Mouse (Mus musculus): ENCODE measurements around the gene Ptprm. TPM values are rescaled to one million over a fixed set of nuclear protein-coding genes. Genes with fewer than 3 reads are reported as not detected.

Gene Ptprm
- total and polyA plus RNA-seq, 3 experiments, result not detected

GRCm38 (mm10) chr17:66813346-66813745 lies 540.9 kb downstream of the Ptprm start:
- TF ChIP-seq POLR2AphosphoS2 (IDR thresholded peaks at IDR 0.05; ENCODE audit: low read length) (no peak), ELF1 (IDR thresholded peaks at IDR 0.05; ENCODE audit: low read depth, low read length) (no peak), MAZ (IDR thresholded peaks at IDR 0.05; ENCODE audit: low read depth, low read length) (no peak), POLR2A (IDR thresholded peaks at IDR 0.05; ENCODE audit: control insufficient read depth in 1 of 2, insufficient read depth in 1 of 2, low read depth in 1 of 2, low read length in 2 of 2, poor library complexity in 1 of 2) (no peak), TCF12 (IDR thresholded peaks at IDR 0.05; ENCODE audit: low read depth, low read length) (no peak), TBP (IDR thresholded peaks at IDR 0.05; ENCODE audit: low read depth, low read length) (no peak), SMC3 (IDR thresholded peaks at IDR 0.05; ENCODE audit: low read depth, low read length) (no peak), CTCF (IDR thresholded peaks at IDR 0.05 in 2 of 3, conservative IDR thresholded peaks at IDR 0.05 in 1 of 3; ENCODE audit: control insufficient read depth in 1 of 3, insufficient read depth in 1 of 3, low read depth in 2 of 3, low read length in 3 of 3, poor library complexity in 1 of 3, severe bottlenecking in 1 of 3) (no peak), JUND (IDR thresholded peaks at IDR 0.05; ENCODE audit: low read depth, low read length) (no peak)
- no peak overlapping the region for H3K9ac ChIP-seq (ENCODE audit: control insufficient read depth, low read depth, low read length, poor library complexity, severe bottlenecking)
- H3K27me3 ChIP-seq (ENCODE audit: control insufficient read depth in 1 of 2, insufficient read depth in 2 of 2, low read length in 2 of 2), result no peaks in the 10 kb centered on the region
- no peaks in the 10 kb centered on the region for H3K79me2 ChIP-seq (ENCODE audit: control insufficient read depth, insufficient read depth, low read length, poor library complexity)
- H3K27ac ChIP-seq (ENCODE audit: control insufficient read depth, low read depth, low read length), result no peak overlapping the region
- H3K9me3 ChIP-seq (replicated peaks; ENCODE audit: insufficient read depth, low read length), result no peaks in the 10 kb centered on the region
- no peak for DNase-seq (ENCODE audit: low read depth, low spot score)
- no peaks in the 10 kb centered on the region for H3K4me1 ChIP-seq (ENCODE audit: control insufficient read depth in 1 of 2, insufficient read depth in 2 of 2, low read length in 2 of 2)
- no peaks in the 10 kb centered on the region for H3K36me3 ChIP-seq (ENCODE audit: control insufficient read depth in 1 of 2, insufficient read depth in 2 of 2, low read length in 2 of 2)
- no peak overlapping the region for H3K4me3 ChIP-seq (ENCODE audit: control insufficient read depth in 1 of 2, insufficient read depth in 1 of 2, low read depth in 2 of 2, low read length in 2 of 2)

- H3K27ac ChIP-seq (ENCODE audit: control insufficient read depth, low read depth, low read length), result no peak overlapping the region
- TF ChIP-seq ZC3H11A (IDR thresholded peaks at IDR 0.05; ENCODE audit: low read depth, low read length) (no peak), GATA1 (IDR thresholded peaks at IDR 0.05; ENCODE audit: low read depth, low read length) (no peak), ZNF384 (IDR thresholded peaks at IDR 0.05; ENCODE audit: low read depth, low read length) (no peak), MXI1 (IDR thresholded peaks at IDR 0.05; ENCODE audit: low read depth, low read length) (no peak), POLR2AphosphoS2 (IDR thresholded peaks at IDR 0.05; ENCODE audit: low read length) (no peak), POLR2A (IDR thresholded peaks at IDR 0.05; ENCODE audit: control insufficient read depth in 1 of 2, insufficient read depth in 1 of 2, low read depth in 1 of 2, low read length in 2 of 2, poor library complexity in 1 of 2) (no peak), UBTF (IDR thresholded peaks at IDR 0.05; ENCODE audit: borderline replicate concordance, insufficient read depth, low read depth, low read length) (no peak), NRF1 (IDR thresholded peaks at IDR 0.05; ENCODE audit: insufficient read depth, low read depth, low read length, poor library complexity, severe bottlenecking) (no peak), TBP (IDR thresholded peaks at IDR 0.05; ENCODE audit: low read depth, low read length) (no peak), NELFE (IDR thresholded peaks at IDR 0.05; ENCODE audit: low read depth, low read length) (no peak), MYB (IDR thresholded peaks at IDR 0.05; ENCODE audit: low read depth, low read length) (no peak), MAX (IDR thresholded peaks at IDR 0.05; ENCODE audit: low read length) (no peak), USF2 (IDR thresholded peaks at IDR 0.05; ENCODE audit: borderline replicate concordance in 1 of 2, insufficient read depth in 1 of 2, low read depth in 1 of 2, low read length in 2 of 2) (no peak)
- H3K27me3 ChIP-seq (ENCODE audit: control insufficient read depth in 1 of 2, insufficient read depth in 2 of 2, low read length in 2 of 2), result no peaks in the 10 kb centered on the region
- no peak for DNase-seq (ENCODE audit: low read depth, low spot score)
- no peaks in the 10 kb centered on the region for H3K36me3 ChIP-seq (ENCODE audit: control insufficient read depth in 1 of 2, insufficient read depth in 2 of 2, low read length in 2 of 2)
- no peaks in the 10 kb centered on the region for H3K79me2 ChIP-seq (ENCODE audit: control insufficient read depth, insufficient read depth, low read length, poor library complexity)
- H3K9ac ChIP-seq (ENCODE audit: control insufficient read depth, low read depth, low read length, poor library complexity, severe bottlenecking), result no peak overlapping the region
- no peaks in the 10 kb centered on the region for H3K9me3 ChIP-seq (replicated peaks; ENCODE audit: insufficient read depth, low read length)
- no peaks in the 10 kb centered on the region for H3K4me1 ChIP-seq (ENCODE audit: control insufficient read depth in 1 of 2, insufficient read depth in 2 of 2, low read length in 2 of 2)
- no peak overlapping the region for H3K4me3 ChIP-seq (ENCODE audit: control insufficient read depth in 1 of 2, insufficient read depth in 1 of 2, low read depth in 2 of 2, low read length in 2 of 2)
Measured at GRCm38 (mm10) chr17:66809786-66810185, 544.5 kb downstream of the Ptprm start.
